Mouse (Mus musculus) erythroblast, embryonic 14.5 days (primary cell): Measurements from ENCODE around the gene 1110032A03Rik. TPM values are rescaled to one million over a fixed set of nuclear protein-coding genes. Genes with fewer than 3 reads are reported as not detected.
A peak's percentile ranks its signal among the peaks of the same experiment; 100 is the strongest.

Source experiments
- H3K27me3 ChIP-seq: 2 replicates; pipeline ENCODE4 v1.6.1; 2012; ENCODE audit warnings: inconsistent platforms; ENCODE audit not compliant: control insufficient read depth
- H3K36me3 ChIP-seq: 2 replicates; pipeline ENCODE4 v1.6.1; 2012; ENCODE audit warnings: mild to moderate bottlenecking, inconsistent platforms; ENCODE audit not compliant: control insufficient read depth
- H3K4me1 ChIP-seq: 2 replicates; pipeline ENCODE4 v1.6.1; 2012; ENCODE audit warnings: inconsistent platforms; ENCODE audit not compliant: control insufficient read depth
- H3K4me3 ChIP-seq: replicated peaks from 2 replicates; pipeline ENCODE3; 2012; ENCODE audit warnings: moderate library complexity, mild to moderate bottlenecking, inconsistent platforms
- H3K9me3 ChIP-seq: 2 replicates; pipeline ENCODE4 v1.6.1; 2012; ENCODE audit warnings: low read length, inconsistent platforms, mixed read lengths; ENCODE audit not compliant: control insufficient read depth
- GATA1 ChIP-seq: IDR thresholded peaks from 2 replicates; pipeline ENCODE4 v1.6.1; 2012; ENCODE audit warnings: low read length, inconsistent platforms, mixed read lengths
- TAL1 ChIP-seq: IDR thresholded peaks from 3 replicates; pipeline ENCODE4 v1.6.1; 2012; ENCODE audit warnings: low read length, inconsistent platforms, mixed read lengths
- polyA plus RNA-seq: library from polyadenylated mRNA; stranded (reverse); fragments of >175 nt; gene quantifications from 2 replicates; pipeline ENCODE4 v1.2.3, GENCODE M21; 2012

Gene 1110032A03Rik
- polyA plus RNA-seq, 1 experiment = 0.38 TPM

- TF ChIP-seq GATA1 = no peak
- Histone ChIP-seq H3K27me3 (peaks cover 7% of the 10 kb centered on the region; the same call in 1 of the 2 replicates), H3K4me1 (no peaks in the 10 kb centered on the region), H3K36me3 (peaks cover 7% of the 10 kb centered on the region), H3K4me3 (no peak overlapping the region), H3K9me3 (no peaks in the 10 kb centered on the region)
Observed at GRCm38 (mm10) chr9:50761520-50762243, 13.6 kb downstream of the 1110032A03Rik start.

GRCm38 (mm10) chr9:50756711-50757110 is 18.6 kb downstream of the 1110032A03Rik start:
- H3K4me3 ChIP-seq = no peak overlapping the region
- H3K36me3 ChIP-seq = no peaks in the 10 kb centered on the region
- H3K9me3 ChIP-seq = no peaks in the 10 kb centered on the region
- no peaks in the 10 kb centered on the region for H3K4me1 ChIP-seq
- peaks cover 24% of the 10 kb centered on the region for H3K27me3 ChIP-seq
- TF ChIP-seq TAL1 (no peak), GATA1 (no peak)

GRCm38 (mm10) chr9:50753947-50754346 is 21.4 kb downstream of the 1110032A03Rik start:
- H3K27me3 ChIP-seq = peaks cover 26% of the 10 kb centered on the region
- no peaks in the 10 kb centered on the region for H3K36me3 ChIP-seq
- no peak overlapping the region for H3K4me3 ChIP-seq
- H3K9me3 ChIP-seq = no peaks in the 10 kb centered on the region
- TF ChIP-seq GATA1 (no peak), TAL1 (no peak)
- H3K4me1 ChIP-seq = no peaks in the 10 kb centered on the region

- TF ChIP-seq GATA1 (no peak), TAL1 (no peak)
Observed at GRCm38 (mm10) chr9:50752784-50753615, 22.3 kb downstream of the 1110032A03Rik start.

GRCm38 (mm10) chr9:50752054-50752602 is 23.2 kb downstream of the 1110032A03Rik start, which contains the start of gene Hspb2:
Hspb2 (minus strand) TSS chr9:50752354.
- no peaks in the 10 kb centered on the region for H3K9me3 ChIP-seq

More at GRCm38 (mm10) chr9:50752784-50753615, 22.3 kb downstream of the 1110032A03Rik start:
- Histone ChIP-seq H3K4me3 (no peak overlapping the region), H3K4me1 (no peaks in the 10 kb centered on the region), H3K27me3 (peaks cover 25% of the 10 kb centered on the region), H3K9me3 (no peaks in the 10 kb centered on the region), H3K36me3 (no peaks in the 10 kb centered on the region)

GRCm38 (mm10) chr9:50751323-50751722 is 24.0 kb downstream of the 1110032A03Rik start, which contains the start of gene Cryab:
Cryab (plus strand) TSS chr9:50751325.
- Histone ChIP-seq H3K4me1 (no peaks in the 10 kb centered on the region), H3K36me3 (no peaks in the 10 kb centered on the region), H3K4me3 (no peak within 1 kb of the TSS), H3K27me3 (peaks cover 33% of the 10 kb centered on the region), H3K9me3 (no peaks in the 10 kb centered on the region)
- TF ChIP-seq TAL1 = no peak
- TF ChIP-seq GATA1 = no peak

More at GRCm38 (mm10) chr9:50752054-50752602, 23.2 kb downstream of the 1110032A03Rik start, which contains the start of gene Hspb2:
- Histone ChIP-seq H3K36me3 (no peaks in the 10 kb centered on the region), H3K27me3 (peaks cover 25% of the 10 kb centered on the region), H3K4me1 (no peaks in the 10 kb centered on the region), H3K4me3 (no peak within 1 kb of the TSS)
- TF ChIP-seq GATA1 (no peak), TAL1 (no peak)

- TF ChIP-seq TAL1 = no peak
- no peak for TF ChIP-seq GATA1
- Histone ChIP-seq H3K4me3 (no peak overlapping the region), H3K4me1 (no peaks in the 10 kb centered on the region), H3K9me3 (no peaks in the 10 kb centered on the region), H3K36me3 (no peaks in the 10 kb centered on the region), H3K27me3 (peaks cover 39% of the 10 kb centered on the region)
Observed at GRCm38 (mm10) chr9:50750706-50751105, 24.6 kb downstream of the 1110032A03Rik start.

- no peak for TF ChIP-seq TAL1
- no peak for TF ChIP-seq GATA1
- Histone ChIP-seq H3K9me3 (no peaks in the 10 kb centered on the region), H3K36me3 (no peaks in the 10 kb centered on the region), H3K4me3 (peak within 1 kb of the TSS; percentile 46), H3K27me3 (peaks cover 25% of the 10 kb centered on the region), H3K4me1 (no peaks in the 10 kb centered on the region)
Observed at GRCm38 (mm10) chr9:50746214-50746677, 29.1 kb downstream of the 1110032A03Rik start, which contains the start of gene 2310030G06Rik. 2310030G06Rik (minus strand) TSS chr9:50746536.
